Mouse (Mus musculus) bone marrow macrophage, adult 2 months (primary cell): Measurements from ENCODE around the gene Dnase1l2. TPM values are rescaled to one million over a fixed set of nuclear protein-coding genes. Genes with fewer than 3 reads are reported as not detected.

Experiments
- H3K27ac ChIP-seq: 2 replicates; pipeline ENCODE4 v1.5.1; 2012; ENCODE audit warnings: low read depth, low read length; ENCODE audit not compliant: insufficient read depth
- H3K4me1 ChIP-seq: 2 replicates; pipeline ENCODE4 v1.6.1; 2012; ENCODE audit warnings: low read length; ENCODE audit not compliant: control insufficient read depth, insufficient read depth
- H3K4me3 ChIP-seq: 2 replicates; pipeline ENCODE4 v1.5.1; 2012; ENCODE audit warnings: mild to moderate bottlenecking, low read length, moderate library complexity; ENCODE audit not compliant: insufficient read depth
- CTCF ChIP-seq: IDR thresholded peaks from 2 replicates; pipeline ENCODE4 v1.5.1; 2012; ENCODE audit warnings: low read depth, mild to moderate bottlenecking, low read length, moderate library complexity
- POLR2A ChIP-seq: IDR thresholded peaks from 2 replicates; pipeline ENCODE4 v1.6.1; 2012; ENCODE audit warnings: mild to moderate bottlenecking, low read depth, low read length, borderline replicate concordance
- polyA plus RNA-seq: library from polyadenylated mRNA; stranded (reverse); fragments of >200 nt; gene quantifications from 2 replicates; pipeline ENCODE4 v1.2.4, GENCODE M21; 2012; ENCODE audit not compliant: missing spikeins, insufficient read depth, insufficient read length

Gene Dnase1l2
- polyA plus RNA-seq: 3.3 and 3.8 TPM in 2 replicates

GRCm38 (mm10) chr17:24442632-24443155 lies at the start of gene Dnase1l2:
Gene Dnase1l2 (minus strand): TSS chr17:24443105.
- Histone ChIP-seq H3K4me1 (peaks cover 14% of the 10 kb centered on the region), H3K4me3 (no peak within 1 kb of the TSS), H3K27ac (no peak within 1 kb of the TSS)
- TF ChIP-seq POLR2A (no peak), CTCF (no peak)

DNA sequence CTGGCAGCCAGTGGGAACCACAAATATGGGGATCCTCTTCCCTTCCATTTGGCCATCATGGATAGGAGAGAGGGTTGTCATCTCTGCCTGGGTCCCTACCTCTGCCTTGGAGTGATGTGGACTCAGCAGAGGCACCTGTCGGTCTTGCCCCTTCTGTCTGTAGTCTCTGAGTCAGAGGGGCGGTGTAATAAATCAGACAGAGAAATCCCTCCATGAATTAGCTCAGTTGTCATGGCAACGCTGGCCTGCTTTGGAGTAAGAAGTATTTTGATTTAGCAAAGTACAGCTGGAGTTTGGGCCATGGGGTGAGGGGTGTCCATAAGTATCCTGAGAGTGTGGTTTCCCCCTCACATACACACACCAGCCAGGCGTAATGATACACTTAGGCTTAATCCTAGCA lies 47.5 kb upstream of the Dnase1l2 start:
- H3K27ac ChIP-seq: no peak overlapping the region
- no peak overlapping the region for H3K4me3 ChIP-seq
- TF ChIP-seq POLR2A: no peak
- H3K4me1 ChIP-seq: no peaks in the 10 kb centered on the region

GRCm38 (mm10) chr17:24489265-24490030 lies 46.5 kb upstream of the Dnase1l2 start:
- Histone ChIP-seq H3K4me3 (peak overlapping the region; percentile 62; the same call in 1 of the 2 replicates), H3K4me1 (no peaks in the 10 kb centered on the region), H3K27ac (no peak overlapping the region)
- TF ChIP-seq CTCF (no peak), POLR2A (no peak)

GRCm38 (mm10) chr17:24488662-24489264 lies 45.9 kb upstream of the Dnase1l2 start:
- Histone ChIP-seq H3K4me1 (no peaks in the 10 kb centered on the region), H3K27ac (no peak overlapping the region), H3K4me3 (peak overlapping the region; percentile 62)
- TF ChIP-seq POLR2A (no peak), CTCF (no peak)

DNA sequence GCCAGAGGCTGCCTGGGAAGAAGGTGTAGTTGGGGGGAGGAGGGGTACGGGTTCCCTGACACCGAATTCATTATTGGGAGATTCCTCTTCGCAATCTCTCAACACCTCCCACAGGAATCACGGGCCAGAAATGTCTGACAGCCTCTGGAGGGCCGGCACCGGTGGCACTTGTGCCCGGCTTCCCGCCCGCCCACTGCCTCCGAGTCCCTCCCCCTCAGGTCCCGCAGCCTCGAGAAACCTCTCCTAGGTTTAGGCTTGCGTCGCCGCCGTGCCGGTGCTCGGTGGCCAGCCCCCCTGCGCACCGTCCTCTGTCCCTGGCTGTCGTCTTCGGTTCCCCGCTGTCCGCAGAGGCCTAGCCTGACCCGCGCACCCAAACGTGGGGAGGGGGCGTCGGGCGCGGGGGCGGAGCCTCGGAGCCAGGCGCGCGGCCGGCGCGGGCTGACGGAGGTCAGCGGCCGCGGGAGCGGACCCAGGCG lies 45.3 kb upstream of the Dnase1l2 start, which contains the start of gene Caskin1:
Gene Caskin1, plus strand, starts transcription at position 416 of the 476 bp plus-strand sequence.
- TF ChIP-seq CTCF (no peak), POLR2A (no peak)
- Histone ChIP-seq H3K27ac (no peak within 1 kb of the TSS), H3K4me1 (no peaks in the 10 kb centered on the region), H3K4me3 (peak within 1 kb of the TSS; percentile 62)

DNA sequence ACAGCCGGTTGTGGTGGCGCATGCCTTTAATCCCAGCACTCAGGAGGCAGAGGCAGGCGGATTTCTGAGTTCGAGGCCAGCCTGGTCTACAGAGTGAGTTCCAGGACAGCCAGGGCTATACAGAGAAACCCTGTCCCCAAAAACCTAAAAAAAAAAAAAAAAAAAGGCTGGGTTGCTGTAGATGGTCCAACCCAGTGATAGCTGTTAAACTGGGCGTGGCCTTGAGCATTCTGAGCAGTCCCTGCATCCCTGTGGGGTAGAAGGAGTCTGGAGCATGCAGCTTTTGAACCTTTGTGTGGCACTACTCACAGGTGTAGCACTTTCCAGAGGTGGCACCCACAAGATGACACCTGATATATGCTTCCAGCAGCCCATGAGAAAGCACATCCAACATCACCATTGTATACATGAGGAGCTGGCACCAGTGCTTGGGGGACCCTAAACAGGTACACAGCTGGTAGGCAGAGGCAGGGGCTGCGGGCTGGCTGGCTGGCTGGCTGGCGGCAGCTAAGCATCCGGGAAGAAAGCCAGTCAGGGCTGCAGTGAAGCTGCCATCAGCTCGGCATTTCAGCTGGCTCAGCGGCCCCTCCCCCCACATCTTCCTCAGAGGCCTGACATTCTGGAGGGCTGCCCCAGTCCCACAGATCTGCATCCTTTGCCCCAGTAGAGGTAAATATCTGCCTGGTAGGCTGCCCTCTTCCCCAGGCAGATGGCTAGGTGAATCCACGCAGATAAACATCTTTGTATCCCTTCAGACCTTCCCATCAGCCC lies 42.4 kb upstream of the Dnase1l2 start:
- Histone ChIP-seq H3K27ac (no peak overlapping the region), H3K4me1 (peaks cover 4% of the 10 kb centered on the region), H3K4me3 (no peak overlapping the region)
- TF ChIP-seq POLR2A (no peak), CTCF (no peak)

DNA sequence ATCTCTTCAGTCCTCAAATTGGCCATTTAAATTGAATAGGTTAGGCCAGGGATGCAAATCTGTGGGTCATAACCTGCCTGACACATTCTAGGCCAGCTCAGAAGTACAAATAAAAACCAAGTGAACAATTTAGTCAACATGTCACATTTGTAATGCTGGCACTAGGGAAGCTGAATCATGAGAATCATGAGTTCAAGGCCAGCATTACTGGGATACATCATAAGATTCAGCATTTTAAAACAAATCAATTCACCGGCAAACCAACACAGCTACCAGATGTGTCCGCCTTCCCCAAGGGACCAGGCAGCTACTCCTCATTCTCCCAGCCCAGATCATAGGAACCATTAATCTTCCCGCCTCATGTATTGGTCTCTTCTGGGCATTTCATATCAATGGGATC lies 40.6 kb upstream of the Dnase1l2 start:
- no peak overlapping the region for H3K27ac ChIP-seq
- no peak overlapping the region for H3K4me3 ChIP-seq
- no peak for TF ChIP-seq CTCF
- TF ChIP-seq POLR2A: no peak
- H3K4me1 ChIP-seq: peaks cover 10% of the 10 kb centered on the region

DNA sequence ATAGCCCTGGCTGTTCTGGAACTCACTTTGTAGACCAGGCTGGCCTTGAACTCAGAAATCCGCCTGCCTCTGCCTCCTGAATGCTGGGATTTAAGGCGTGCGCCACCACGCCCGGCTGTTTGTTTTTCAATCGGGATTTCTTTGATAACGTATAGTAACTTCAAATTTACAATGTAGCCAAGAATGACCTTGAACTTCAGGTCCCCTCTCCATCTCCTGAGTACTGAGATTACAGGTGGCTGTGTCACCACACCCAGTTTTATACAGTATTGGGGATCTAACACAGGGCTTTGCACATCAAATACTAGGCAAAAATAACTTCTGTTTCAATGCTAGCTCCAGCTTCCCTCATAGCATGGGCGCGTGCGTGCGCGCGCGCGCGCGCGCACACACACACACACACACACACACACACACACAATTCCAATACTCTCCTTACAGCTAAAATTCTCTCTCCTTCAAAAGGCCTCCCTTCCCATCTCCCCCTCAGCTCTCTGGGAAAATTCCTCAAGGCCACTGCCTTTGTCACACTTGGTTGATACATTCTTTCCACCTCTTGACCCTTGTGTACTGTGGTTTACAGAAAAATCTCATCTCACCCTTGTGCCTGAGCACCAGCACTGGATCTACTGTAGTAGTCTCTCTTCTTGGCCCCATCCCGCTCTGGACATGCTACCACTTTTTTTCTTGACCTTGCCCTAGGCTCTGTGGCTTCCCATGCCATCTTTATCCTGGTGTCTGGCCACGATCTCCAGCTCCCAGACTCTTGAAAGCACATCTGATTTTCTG lies 38.3 kb upstream of the Dnase1l2 start:
- TF ChIP-seq POLR2A (no peak), CTCF (no peak)
- H3K4me1 ChIP-seq: peaks cover 19% of the 10 kb centered on the region
- no peak overlapping the region for H3K4me3 ChIP-seq
- no peak overlapping the region for H3K27ac ChIP-seq

DNA sequence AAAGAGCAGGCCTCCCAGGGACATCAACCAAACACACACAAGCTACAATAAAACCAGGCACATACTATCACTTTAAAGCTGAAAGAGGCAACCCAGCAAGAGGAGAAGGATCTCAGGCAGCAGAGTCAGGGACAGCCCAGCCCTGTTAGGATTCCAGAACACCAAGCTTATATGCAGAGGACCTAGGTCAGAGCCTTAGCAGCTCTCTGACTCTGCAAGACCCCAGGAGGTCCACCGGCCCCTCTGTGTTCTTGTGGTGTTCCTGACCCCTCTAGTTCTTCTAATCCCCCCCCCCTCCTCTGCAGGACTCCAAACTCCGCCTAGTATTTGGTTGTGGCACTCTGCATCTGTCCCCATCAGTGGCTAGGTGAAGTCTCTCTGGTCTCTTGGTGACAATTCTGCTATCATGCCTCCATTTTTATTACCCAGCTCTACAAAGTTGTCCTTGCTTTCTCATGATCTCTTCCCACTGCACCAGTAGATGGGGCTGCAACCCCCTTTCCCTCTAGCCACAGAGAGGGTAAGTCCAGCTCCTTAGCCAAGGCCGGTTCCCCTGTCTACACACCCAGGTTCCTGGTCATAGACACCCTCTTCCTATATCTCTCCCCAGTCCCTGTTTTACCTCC lies 37.4 kb upstream of the Dnase1l2 start:
- Histone ChIP-seq H3K4me1 (peaks cover 19% of the 10 kb centered on the region), H3K4me3 (no peak overlapping the region), H3K27ac (peak overlapping the region; percentile 54)
- TF ChIP-seq CTCF (no peak), POLR2A (no peak)
